Mouse (Mus musculus): Measurements from ENCODE around the gene Rgs6.

DNA sequence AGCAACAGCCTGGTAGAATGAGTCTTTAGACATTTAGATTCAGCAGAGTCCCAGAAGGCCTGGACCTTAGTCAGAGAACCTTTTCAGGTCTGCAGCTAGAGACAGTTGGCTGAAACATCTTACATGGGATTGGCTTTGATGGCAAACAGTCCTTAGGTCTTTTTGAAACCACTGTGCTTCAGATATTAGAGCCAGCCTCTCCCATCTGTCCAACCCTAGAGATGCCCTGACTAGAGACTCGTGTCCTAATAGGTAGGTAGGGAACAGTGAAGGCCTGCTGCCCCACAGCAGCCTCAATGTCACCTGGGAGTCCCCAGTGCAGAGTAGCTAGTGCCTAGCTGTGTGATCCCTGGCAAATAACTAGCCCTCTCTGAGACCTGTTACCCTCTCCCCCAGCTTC, 555.5 kb downstream of the Rgs6 start:
- TF ChIP-seq CTCF (IDR thresholded peaks at IDR 0.05; ENCODE audit: borderline replicate concordance, insufficient read depth, low read depth, low read length) (no peak), POLR2A (IDR thresholded peaks at IDR 0.05; ENCODE audit: borderline replicate concordance, insufficient read depth, low read length) (no peak)

Data from cerebellum, adult 2 months (tissue).